Mouse (Mus musculus): ENCODE measurements around the gene Lef1. TPM values are rescaled to one million over a fixed set of nuclear protein-coding genes. Genes with fewer than 3 reads are reported as not detected.

Lef1 gene
- polyA plus RNA-seq, 2 experiments from 2014 or later = 208 to 272 TPM

- ATAC-seq = no peak
Measured at GRCm38 (mm10) chr3:131108094-131108653, 2.1 kb upstream of the Lef1 start.

GRCm38 (mm10) chr3:131109066-131109685 is 1.1 kb upstream of the Lef1 start:
- ATAC-seq = no peak

- no peak for ATAC-seq
Measured at GRCm38 (mm10) chr3:131109686-131110070, 593 bp upstream of the Lef1 start.

- peak; percentile 6 for ATAC-seq
Measured at GRCm38 (mm10) chr3:131111151-131111850, 1.0 kb downstream of the Lef1 start.

GRCm38 (mm10) chr3:131111851-131112572 is 1.7 kb downstream of the Lef1 start:
- ATAC-seq = peak; percentile 62

GRCm38 (mm10) chr3:131112573-131112955 is 2.3 kb downstream of the Lef1 start:
- peak; percentile 10 for ATAC-seq

- ATAC-seq = peak; percentile 27
Measured at GRCm38 (mm10) chr3:131113029-131113428, 2.8 kb downstream of the Lef1 start.

GRCm38 (mm10) chr3:131116116-131116515 is 5.8 kb downstream of the Lef1 start:
- no peak for ATAC-seq

- ATAC-seq = peak; percentile 42
Measured at GRCm38 (mm10) chr3:131117352-131117751, 7.1 kb downstream of the Lef1 start.

GRCm38 (mm10) chr3:131117883-131118282 is 7.6 kb downstream of the Lef1 start:
- peak; percentile 75 for ATAC-seq

GRCm38 (mm10) chr3:131119435-131119834 is 9.2 kb downstream of the Lef1 start:
- no peak for ATAC-seq

GRCm38 (mm10) chr3:131123501-131123900 is 13.2 kb downstream of the Lef1 start:
- no peak for ATAC-seq

GRCm38 (mm10) chr3:131125873-131126272 is 15.6 kb downstream of the Lef1 start:
- ATAC-seq = peak; percentile 69

- no peak for ATAC-seq
Measured at GRCm38 (mm10) chr3:131126438-131126837, 16.2 kb downstream of the Lef1 start.

- no peak for ATAC-seq
Measured at GRCm38 (mm10) chr3:131134003-131134402, 23.7 kb downstream of the Lef1 start.

GRCm38 (mm10) chr3:131135434-131135833 is 25.2 kb downstream of the Lef1 start:
- ATAC-seq = no peak

- no peak for ATAC-seq
Measured at GRCm38 (mm10) chr3:131136455-131136854, 26.2 kb downstream of the Lef1 start.

- no peak for ATAC-seq
Measured at GRCm38 (mm10) chr3:131137119-131137781, 27.0 kb downstream of the Lef1 start.

- ATAC-seq = no peak
Measured at GRCm38 (mm10) chr3:131138224-131138623, 28.0 kb downstream of the Lef1 start.

- ATAC-seq = no peak
Measured at GRCm38 (mm10) chr3:131138797-131139196, 28.5 kb downstream of the Lef1 start.

GRCm38 (mm10) chr3:131139345-131140090 is 29.2 kb downstream of the Lef1 start:
- ATAC-seq = peak; percentile 64

- ATAC-seq = no peak
Measured at GRCm38 (mm10) chr3:131140091-131140462, 29.8 kb downstream of the Lef1 start.

All from CD4-positive, CD25-positive, alpha-beta regulatory T cell, adult 4 months (primary cell).